Mouse (Mus musculus) small intestine, adult 2 months (tissue): ENCODE measurements around the gene Fam89b.

ENCODE experiments used
- CTCF ChIP-seq: fragments of 200-500 bp; IDR thresholded peaks from 2 replicates; pipeline ENCODE4 v1.5.1; 2012; ENCODE audit warnings: low read depth, mild to moderate bottlenecking, control low read depth, inconsistent platforms, low read length, moderate library complexity, mixed read lengths; ENCODE audit not compliant: insufficient replicate concordance, insufficient read length; ENCODE audit errors: extremely low read depth
- POLR2A ChIP-seq: fragments of 200-500 bp; IDR thresholded peaks from 2 replicates; pipeline ENCODE4 v1.6.1; 2012; ENCODE audit warnings: low read depth, mild to moderate bottlenecking, control low read depth, inconsistent platforms, low read length, moderate library complexity

DNA sequence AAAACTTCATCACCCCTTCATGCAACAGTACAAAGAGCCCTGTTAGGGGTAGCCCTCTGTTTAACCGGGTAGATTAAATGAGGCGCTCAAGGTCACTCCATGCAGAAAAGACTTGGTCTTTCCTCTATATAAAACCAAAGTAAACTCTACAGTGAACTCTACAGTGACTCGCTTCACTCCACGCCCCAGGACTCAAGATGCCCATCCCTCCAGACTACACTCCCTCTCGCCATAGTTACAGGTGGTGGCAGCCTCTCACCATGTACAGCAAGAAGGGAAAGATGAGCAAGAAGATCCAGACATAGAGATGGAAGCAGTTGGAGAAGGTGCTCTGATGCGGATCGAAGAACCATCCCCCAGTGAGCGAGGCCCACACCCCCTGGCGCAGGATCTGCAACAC is 41.7 kb downstream of the Fam89b start:
- no peak for TF ChIP-seq POLR2A
- TF ChIP-seq CTCF: no peak
